Mouse (Mus musculus) CH12.LX (cell line): ENCODE measurements around the gene Muc13. TPM values are rescaled to one million over a fixed set of nuclear protein-coding genes. Genes with fewer than 3 reads are reported as not detected.

Source experiments
- DNase-seq: peaks from one replicate; pipeline ENCODE4 v3.0.0-alpha.2; 2013; ENCODE audit errors: extremely low read depth
- H3K27ac ChIP-seq: 2 replicates; pipeline ENCODE4 v1.5.1; 2012; ENCODE audit warnings: low read depth, mild to moderate bottlenecking, control low read depth, moderate library complexity; ENCODE audit not compliant: insufficient read depth
- H3K27me3 ChIP-seq: replicated peaks from 2 replicates; pipeline ENCODE3; 2012; ENCODE audit warnings: inconsistent platforms
- H3K36me3 ChIP-seq, 2 experiments: replicated peaks in 1 of 2; 2 replicates each; pipeline versions ENCODE3 to v1.6.1; 2012; ENCODE audit warnings: inconsistent platforms in 1 of 2, low read length in 1 of 2, mild to moderate bottlenecking in 1 of 2, mixed read lengths in 1 of 2, moderate library complexity in 1 of 2; ENCODE audit not compliant: control insufficient read depth in 1 of 2, insufficient read depth in 1 of 2
- H3K4me1 ChIP-seq, 2 experiments: 2 replicates each; pipeline ENCODE4 v1.6.1; 2012; ENCODE audit warnings: inconsistent platforms in 1 of 2, moderate library complexity in 1 of 2; ENCODE audit not compliant: insufficient read depth in 2 of 2, control insufficient read depth in 1 of 2
- H3K4me2 ChIP-seq: 2 replicates; pipeline ENCODE4 v1.6.1; 2012; ENCODE audit warnings: low read depth, mild to moderate bottlenecking, control low read depth; ENCODE audit not compliant: poor library complexity, insufficient read depth, severe bottlenecking
- H3K4me3 ChIP-seq, 3 experiments: fragments of 150-350 bp in 1 of 3; sonication (generic) in 1 of 3; replicated peaks in 1 of 3; 2 replicates each; pipeline versions ENCODE3 to v1.5.1; 2011 to 2012; ENCODE audit warnings: low read depth in 2 of 3, low read length in 2 of 3, mild to moderate bottlenecking in 2 of 3, moderate library complexity in 2 of 3, control low read depth in 1 of 3, improper control_type of control experiment in 1 of 3, inconsistent platforms in 1 of 3, mixed read lengths in 1 of 3; ENCODE audit not compliant: poor library complexity in 1 of 3
- H3K79me2 ChIP-seq: replicated peaks from 2 replicates; pipeline ENCODE4 v1.6.1; 2012; ENCODE audit warnings: mild to moderate bottlenecking, moderate library complexity; ENCODE audit not compliant: control insufficient read depth, poor library complexity, insufficient read depth, severe bottlenecking; ENCODE audit errors: extremely low read depth
- H3K9ac ChIP-seq: 2 replicates; pipeline ENCODE4 v1.6.1; 2012; ENCODE audit warnings: low read depth, mild to moderate bottlenecking, control low read depth, moderate library complexity; ENCODE audit not compliant: insufficient read depth
- H3K9me3 ChIP-seq: replicated peaks from 2 replicates; pipeline ENCODE3; 2012; ENCODE audit warnings: low read length, inconsistent platforms, mixed read lengths
- CTCF ChIP-seq, 2 experiments: IDR thresholded peaks in 1 of 2; conservative IDR thresholded peaks in 1 of 2; 2 replicates each; pipeline ENCODE4 v1.5.1; 2011 to 2012; ENCODE audit warnings: low read depth in 2 of 2, low read length in 2 of 2, improper control_type of control experiment in 1 of 2, inconsistent platforms in 1 of 2, mild to moderate bottlenecking in 1 of 2, moderate library complexity in 1 of 2
- ETS1 ChIP-seq: conservative IDR thresholded peaks from 2 replicates; pipeline ENCODE4 v1.6.1; 2012; ENCODE audit warnings: low read depth, mild to moderate bottlenecking, inconsistent platforms, low read length, improper control_type of control experiment, moderate library complexity
- HCFC1 ChIP-seq: IDR thresholded peaks from 2 replicates; pipeline ENCODE4 v1.6.1; 2012; ENCODE audit warnings: low read depth, mild to moderate bottlenecking, inconsistent platforms, low read length, improper control_type of control experiment
- IRF4 ChIP-seq: IDR thresholded peaks from 2 replicates; pipeline ENCODE4 v1.6.1; 2014; ENCODE audit warnings: low read depth, mild to moderate bottlenecking, inconsistent platforms, low read length, improper control_type of control experiment
- JUN ChIP-seq: IDR thresholded peaks from 2 replicates; pipeline ENCODE4 v1.6.1; 2011; ENCODE audit warnings: low read depth, mild to moderate bottlenecking, low read length, improper control_type of control experiment, moderate library complexity; ENCODE audit not compliant: insufficient read depth
- JUND ChIP-seq: conservative IDR thresholded peaks from 2 replicates; pipeline ENCODE4 v1.6.1; 2011; ENCODE audit warnings: low read depth, low read length, improper control_type of control experiment
- MAFK ChIP-seq: IDR thresholded peaks from 2 replicates; pipeline ENCODE4 v1.6.1; 2011; ENCODE audit warnings: low read length, improper control_type of control experiment; ENCODE audit not compliant: insufficient replicate concordance
- MAX ChIP-seq: IDR thresholded peaks from 2 replicates; pipeline ENCODE4 v1.6.1; 2011; ENCODE audit warnings: low read length, improper control_type of control experiment
- MAZ ChIP-seq: IDR thresholded peaks from 2 replicates; pipeline ENCODE4 v1.6.1; 2012; ENCODE audit warnings: low read depth, mild to moderate bottlenecking, inconsistent platforms, low read length, improper control_type of control experiment, moderate library complexity
- MEF2A ChIP-seq: IDR thresholded peaks from 2 replicates; pipeline ENCODE4 v1.6.1; 2014; ENCODE audit warnings: low read depth, mild to moderate bottlenecking, inconsistent platforms, low read length, improper control_type of control experiment, borderline replicate concordance
- SIN3A ChIP-seq: IDR thresholded peaks from 2 replicates; pipeline ENCODE4 v1.6.1; 2012; ENCODE audit warnings: low read length, improper control_type of control experiment, inconsistent platforms
- TBP ChIP-seq: conservative IDR thresholded peaks from 2 replicates; pipeline ENCODE4 v1.6.1; 2011; ENCODE audit warnings: low read depth, low read length, improper control_type of control experiment
- USF2 ChIP-seq: conservative IDR thresholded peaks from 2 replicates; pipeline ENCODE4 v1.6.1; 2011; ENCODE audit warnings: low read depth, low read length, improper control_type of control experiment
- ZMIZ1 ChIP-seq: IDR thresholded peaks from 2 replicates; pipeline ENCODE4 v1.6.1; 2012; ENCODE audit warnings: low read depth, mild to moderate bottlenecking, inconsistent platforms, low read length, improper control_type of control experiment
- dilution Hi-C: fragments of 300-500 bp; cut with MboI; formaldehyde crosslinking; loops from 2 replicates; pipeline ENCODE4 v1.14.3; 2020; ENCODE audit warnings: low sequenced_read_pairs; ENCODE audit not compliant: extremely low pct_unique_long_range_greater_than_20kb, extremely low pct_ligation_motif_present
- in situ Hi-C: fragments of 300-500 bp; cut with MboI; formaldehyde crosslinking; loops from 3 replicates; pipeline ENCODE4 v1.14.3; 2019; ENCODE audit warnings: low sequenced_read_pairs, low pct_ligation_motif_present, low pct_unique_long_range_greater_than_20kb, mixed read lengths
- polyA plus RNA-seq: library from polyadenylated mRNA; unstranded; fragments of >175 nt; gene quantifications from 2 replicates; pipeline ENCODE4 v1.2.1, GENCODE M21; 2012; ENCODE audit warnings: low read depth; ENCODE audit not compliant: insufficient read length
- total RNA-seq, 2 experiments: library from RNA; depleted of rRNA; stranded (reverse); fragments of 300-350 nt in 1 of 2; fragments of >200 nt in 1 of 2; gene quantifications; 2 replicates each; pipeline ENCODE4 v1.2.3; 2012 to 2014

Muc13 gene
- total and polyA plus RNA-seq, 3 experiments, result not detected

GRCm38 (mm10) chr16:33775733-33776335, 18.0 kb upstream of the Muc13 start (continued):
- no peak for TF ChIP-seq MAFK
- TF ChIP-seq, all 38 proteins: peak for 0

GRCm38 (mm10) chr16:33776766-33777529, 16.9 kb upstream of the Muc13 start:
- Histone ChIP-seq H3K79me2 (no peaks in the 10 kb centered on the region), H3K27me3 (peaks cover 2% of the 10 kb centered on the region), H3K4me2 (no peak overlapping the region), H3K27ac (no peak overlapping the region), H3K4me1 (peaks cover 6 to 12% of the 10 kb centered on the region in 2 experiments), H3K4me3 (no peak overlapping the region), H3K9ac (no peak overlapping the region), H3K9me3 (peaks cover 4% of the 10 kb centered on the region), H3K36me3 (no peaks in the 10 kb centered on the region)
- dilution Hi-C loops (no loop called here), in situ Hi-C loops (no loop called here)
- TF ChIP-seq SIN3A (no peak), CTCF (conservative IDR thresholded peaks at IDR 0.05 in 1 of 2, IDR thresholded peaks at IDR 0.05 in 1 of 2; ENCODE audit: low read depth in 2 of 2, low read length in 2 of 2) (no peak), MAX (no peak), MEF2A (no peak), TBP (no peak), IRF4 (no peak), HCFC1 (no peak), JUND (no peak), JUN (no peak)
- no peak for DNase-seq

GRCm38 (mm10) chr16:33777607-33778006, 16.2 kb upstream of the Muc13 start:
- no peak for DNase-seq
- TF ChIP-seq USF2 (no peak), MAZ (no peak), TBP (no peak), ETS1 (no peak), ZMIZ1 (no peak), MEF2A (no peak)
- Histone ChIP-seq H3K4me2 (no peak overlapping the region), H3K36me3 (no peaks in the 10 kb centered on the region), H3K9ac (no peak overlapping the region), H3K4me1 (peaks cover 6 to 14% of the 10 kb centered on the region in 2 experiments), H3K79me2 (no peaks in the 10 kb centered on the region), H3K27ac (no peak overlapping the region), H3K27me3 (peaks cover 2% of the 10 kb centered on the region), H3K4me3 (no peak overlapping the region), H3K9me3 (peaks cover 4% of the 10 kb centered on the region)
- dilution Hi-C loops (no loop called here), in situ Hi-C loops (no loop called here)
